In the genomic region with DNA sequence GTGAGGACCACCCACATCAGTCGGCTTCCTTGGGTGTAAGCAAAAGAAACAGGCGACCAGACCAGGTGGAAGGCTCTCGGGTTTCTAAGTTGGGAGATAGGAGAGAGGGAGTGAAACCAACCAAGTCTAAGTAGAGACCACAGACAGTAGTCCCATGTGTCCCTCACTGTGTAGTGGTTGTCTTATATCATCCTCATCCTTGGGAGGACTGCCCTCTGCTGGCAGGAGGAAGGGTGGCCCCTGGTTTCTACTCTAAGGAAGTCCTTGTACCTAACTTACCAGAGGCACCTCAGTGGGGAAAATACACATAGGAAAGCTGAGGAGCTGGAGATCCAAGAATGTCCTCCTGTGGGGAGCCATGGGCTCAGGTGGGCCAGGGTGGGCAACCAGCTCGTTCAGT, we compare ENCODE assay signal across 9 mouse cellular contexts. TPM values are rescaled to one million over a fixed set of nuclear protein-coding genes. Genes with fewer than 3 reads are reported as not detected.
A peak's percentile ranks its signal among the peaks of the same experiment; 100 is the strongest.
DNase-seq lines count a peak whose midpoint lies in the region; ATAC-seq and TF ChIP-seq lines count a peak whose summit lies in the region.
"Had no signal": no experiment of that assay in that cellular context is flagged by ENCODE, and none has a peak within 500 bp of the region (broad histone marks: within the 10 kb centered on the region; RNA-seq: fewer than 3 reads in every experiment).

No protein-coding gene starts in this region.

- H3K9ac ChIP-seq in heart, adult 2 months (ENCODE audit: low read depth, low read length) = no peak overlapping the region
- H3K9ac ChIP-seq in embryonic facial prominence, embryonic 14.5 days (ENCODE audit: low read depth, low read length) = no peak overlapping the region
- H3K9ac ChIP-seq in intestine, embryonic 16.5 days (ENCODE audit: low read depth, low read length) = no peak overlapping the region

- H3K4me1 ChIP-seq in heart, adult 2 months (ENCODE audit: control insufficient read depth, insufficient read depth, low read length) = no peaks in the 10 kb centered on the region
- H3K4me1 ChIP-seq in heart, embryonic 10.5 days = peaks cover 3% of the 10 kb centered on the region; the same call in 1 of the 2 replicates
- H3K4me1 ChIP-seq in embryonic facial prominence, embryonic 14.5 days (ENCODE audit: control insufficient read depth, insufficient read depth, low read length) = no peaks in the 10 kb centered on the region
- H3K4me1 ChIP-seq in intestine, embryonic 16.5 days (ENCODE audit: control insufficient read depth, insufficient read depth, low read length) = no peaks in the 10 kb centered on the region

- no peak overlapping the region for H3K4me2 ChIP-seq in embryonic facial prominence, embryonic 14.5 days (ENCODE audit: low read depth, low read length)
- H3K4me2 ChIP-seq in intestine, embryonic 16.5 days (ENCODE audit: low read depth, low read length) = no peak overlapping the region

- TF ChIP-seq EP300 in heart, adult 2 months (IDR thresholded peaks at IDR 0.05; ENCODE audit: insufficient read depth, low read depth, low read length) = no peak

- intact Hi-C loops in heart, adult 2 months (cut with DNase I) = loop anchor here (2.0 kb wide), 1 partner anchor 118 kb away; no protein-coding TSS in a partner anchor
- intact Hi-C loops in left cerebral cortex, postnatal 10 days (cut with DNase I) = loop anchor here (5.0 kb wide), 1 partner anchor 119 kb away; no protein-coding TSS in a partner anchor

- no peak overlapping the region for H3K27ac ChIP-seq in heart, adult 2 months
- H3K27ac ChIP-seq in heart, embryonic 10.5 days = no peak overlapping the region
- no peak overlapping the region for H3K27ac ChIP-seq in embryonic facial prominence, embryonic 14.5 days (replicated peaks; ENCODE audit: low read depth, low read length)
- no peak overlapping the region for H3K27ac ChIP-seq in intestine, embryonic 16.5 days (ENCODE audit: low read length)

- TF ChIP-seq CTCF in heart, adult 2 months (IDR thresholded peaks at IDR 0.05) = peak; percentile 65

- H3K79me2 ChIP-seq in heart, adult 2 months (replicated peaks; ENCODE audit: control insufficient read depth, insufficient read depth, low read length) = no peaks in the 10 kb centered on the region

- WGBS in heart, adult 2 months = 35% methylated on average over 4 of the region's 4 CpGs
- 31% methylated on average over 4 of the region's 4 CpGs for WGBS in heart, embryonic 10.5 days
- WGBS in embryonic facial prominence, embryonic 14.5 days = 41% methylated on average over 4 of the region's 4 CpGs
- WGBS in intestine, embryonic 16.5 days = 30% methylated on average over 4 of the region's 4 CpGs

- peak in 1 of 2 experiments; percentile 31 for DNase-seq in heart, adult 2 months
- DNase-seq in heart, embryonic 10.5 days (ENCODE audit: low spot score) = no peak
- peak; percentile 66 for DNase-seq in adrenal gland, postnatal 25 days
- DNase-seq in embryonic facial prominence, embryonic 14.5 days (ENCODE audit: low spot score) = peak; percentile 41
- DNase-seq in left cerebral cortex, postnatal 10 days (ENCODE audit: extremely low spot score in 1 of 2, low spot score in 2 of 2) = peak; percentile 34 to 62
- DNase-seq in naive thymus-derived CD4-positive, alpha-beta T cell, adult 2 months (ENCODE audit: low read depth) = peak; percentile 13
- DNase-seq in thymus, postnatal 25 days = peak; percentile 34

- no peaks in the 10 kb centered on the region for H3K9me3 ChIP-seq in heart, embryonic 10.5 days
- no peaks in the 10 kb centered on the region for H3K9me3 ChIP-seq in embryonic facial prominence, embryonic 14.5 days (ENCODE audit: control insufficient read depth, low read length)
- H3K9me3 ChIP-seq in intestine, embryonic 16.5 days (ENCODE audit: control insufficient read depth, low read length) = no peaks in the 10 kb centered on the region

- no peaks in the 10 kb centered on the region for H3K27me3 ChIP-seq in heart, adult 2 months (ENCODE audit: control insufficient read depth, insufficient read depth, low read length)
- peaks cover 44% of the 10 kb centered on the region for H3K27me3 ChIP-seq in heart, embryonic 10.5 days (ENCODE audit: insufficient read depth, poor library complexity, severe bottlenecking)
- H3K27me3 ChIP-seq in embryonic facial prominence, embryonic 14.5 days (replicated peaks; ENCODE audit: control insufficient read depth, insufficient read depth, low read length) = no peaks in the 10 kb centered on the region
- 0 out of 2 replicates have a peak, but pooled peaks cover 3% of the 10 kb centered on the region for H3K27me3 ChIP-seq in intestine, embryonic 16.5 days (replicated peaks; ENCODE audit: control insufficient read depth, insufficient read depth, low read length)

- ATAC-seq in embryonic facial prominence, embryonic 14.5 days (ENCODE audit: low read depth) = peak; percentile 80
- ATAC-seq in intestine, embryonic 16.5 days = peak; percentile 62; the same call in 1 of the 2 replicates

- TF ChIP-seq POLR2A in heart, adult 2 months (IDR thresholded peaks at IDR 0.05; ENCODE audit: insufficient read depth, low read depth, low read length) = no peak

- H3K4me3 ChIP-seq in heart, adult 2 months = no peak overlapping the region
- H3K4me3 ChIP-seq in heart, embryonic 10.5 days = no peak overlapping the region
- no peak overlapping the region for H3K4me3 ChIP-seq in embryonic facial prominence, embryonic 14.5 days (ENCODE audit: low read depth, low read length)
- H3K4me3 ChIP-seq in intestine, embryonic 16.5 days (ENCODE audit: low read length) = no peak overlapping the region
- H3K4me3 ChIP-seq: myocyte had no signal

- H3K36me3 ChIP-seq in heart, adult 2 months (ENCODE audit: control insufficient read depth, insufficient read depth, low read length) = no peaks in the 10 kb centered on the region
- no peaks in the 10 kb centered on the region for H3K36me3 ChIP-seq in heart, embryonic 10.5 days
- no peaks in the 10 kb centered on the region for H3K36me3 ChIP-seq in embryonic facial prominence, embryonic 14.5 days (ENCODE audit: control insufficient read depth, insufficient read depth, low read length)
- no peaks in the 10 kb centered on the region for H3K36me3 ChIP-seq in intestine, embryonic 16.5 days (ENCODE audit: control insufficient read depth, insufficient read depth, low read length)

RNA-seq across cellular contexts. Expression of gene Rspo4, which starts 23.8 kb away (rescaled TPM):
- total RNA-seq in heart, adult 2 months (2021) = not detected
- not detected in 2 replicates for polyA plus RNA-seq in heart, adult 2 months (2012; rRNA removed)
- polyA plus RNA-seq in heart, embryonic 10.5 days (2016; fragmentation: Nextera tagmentation; extraction: Ambion mirVana) = 0.22 and 4.2 TPM in 2 replicates
- total RNA-seq in adrenal gland, postnatal 25 days (2021) = 0.24 TPM in 1 of 2 replicates, not detected in the other
- polyA plus RNA-seq in embryonic facial prominence, embryonic 14.5 days (2014; fragmentation: Nextera tagmentation; extraction: Ambion mirVana) = 0.50 and 0.89 TPM in 2 replicates
- polyA plus RNA-seq in intestine, embryonic 16.5 days (2015; fragmentation: Nextera tagmentation; extraction: Ambion mirVana) = 0.05 TPM in 1 of 2 replicates, not detected in the other
- under 1 TPM in 1 of 2 experiments, not detected in 1; 0.19 TPM for total RNA-seq in left cerebral cortex, postnatal 10 days (2021)
- polyA plus RNA-seq: myocyte had no signal

RNA-seq across cellular contexts. Expression of gene Angpt4, which starts 44.5 kb away (rescaled TPM):
- total RNA-seq in heart, adult 2 months (2021) = under 1 TPM; 0.23 to 0.27 TPM
- polyA plus RNA-seq in heart, adult 2 months (2012; rRNA removed) = 0.94 and 1.0 TPM in 2 replicates
- 0.48 and 1.1 TPM in 2 replicates for polyA plus RNA-seq in heart, embryonic 10.5 days (2016; fragmentation: Nextera tagmentation; extraction: Ambion mirVana)
- total RNA-seq in adrenal gland, postnatal 25 days (2021) = not detected in 2 replicates
- polyA plus RNA-seq in embryonic facial prominence, embryonic 14.5 days (2014; fragmentation: Nextera tagmentation; extraction: Ambion mirVana) = 0.64 and 1.1 TPM in 2 replicates
- 0.89 and 1.0 TPM in 2 replicates for polyA plus RNA-seq in intestine, embryonic 16.5 days (2015; fragmentation: Nextera tagmentation; extraction: Ambion mirVana)
- total RNA-seq in left cerebral cortex, postnatal 10 days (2021) = under 1 TPM in 1 of 2 experiments, not detected in 1; 0.19 TPM
